Mouse (Mus musculus) heart, postnatal 0 days (tissue): ENCODE data around the gene Dkkl1. TPM values are rescaled to one million over a fixed set of nuclear protein-coding genes. Genes with fewer than 3 reads are reported as not detected.
A peak's percentile ranks its signal among the peaks of the same experiment; 100 is the strongest.

ENCODE experiments used
- ATAC-seq: fragments of 200-750 bp; cut with Nextera tagmentation; 2 replicates; pipeline ENCODE4 v1.8.0; 2017; ENCODE audit warnings: low read depth, moderate number of reproducible peaks, moderate library complexity; ENCODE audit not compliant: insufficient read depth
- DNase-seq: peaks from one replicate; pipeline ENCODE4 v3.0.0-alpha.2; 2016; ENCODE audit warnings: low spot score
- H3K27ac ChIP-seq: fragments of 300-500 bp; sonication (generic); 2 replicates; pipeline ENCODE4 v1.5.1; 2014; ENCODE audit warnings: low read depth, mild to moderate bottlenecking
- H3K27me3 ChIP-seq: fragments of 300-500 bp; sonication (generic); 2 replicates; pipeline ENCODE4 v1.6.1; 2014; ENCODE audit warnings: low read length, mixed read lengths; ENCODE audit not compliant: control insufficient read depth, insufficient read depth
- H3K36me3 ChIP-seq: fragments of 300-500 bp; sonication (generic); replicated peaks from 2 replicates; pipeline ENCODE4 v1.6.1; 2014; ENCODE audit warnings: low read length, mixed read lengths; ENCODE audit not compliant: control insufficient read depth, insufficient read depth
- H3K4me1 ChIP-seq: fragments of 300-500 bp; sonication (generic); 2 replicates; pipeline ENCODE4 v1.6.1; 2014; ENCODE audit warnings: antibody characterized with exemption; ENCODE audit not compliant: control insufficient read depth, insufficient read depth
- H3K4me2 ChIP-seq: fragments of 300-500 bp; sonication (generic); 2 replicates; pipeline ENCODE4 v1.6.1; 2014; ENCODE audit warnings: low read depth, mild to moderate bottlenecking, low read length, moderate library complexity
- H3K4me3 ChIP-seq: fragments of 300-500 bp; sonication (generic); 2 replicates; pipeline ENCODE4 v1.5.1; 2014; ENCODE audit warnings: low read depth, low read length
- H3K9ac ChIP-seq: fragments of 300-500 bp; sonication (generic); replicated peaks from 2 replicates; pipeline ENCODE4 v1.6.1; 2014; ENCODE audit warnings: low read depth, low read length, mixed read lengths
- H3K9me3 ChIP-seq: fragments of 300-500 bp; sonication (generic); replicated peaks from 2 replicates; pipeline ENCODE4 v1.6.1; 2016; ENCODE audit warnings: low read length; ENCODE audit not compliant: control insufficient read depth
- CTCF ChIP-seq: IDR thresholded peaks from 2 replicates; pipeline ENCODE4 v1.5.1; 2016; ENCODE audit warnings: antibody characterized with exemption, control low read depth, low read depth
- EP300 ChIP-seq: IDR thresholded peaks from 2 replicates; pipeline ENCODE4 v1.6.1; 2016; ENCODE audit warnings: antibody characterized with exemption, low read depth
- WGBS: fragments of 180-500 bp; shearing (Covaris S2); extraction: QIAGEN DNeasy Blood & Tissue Kit; methylation state at CpG from one replicate; pipeline ENCODE4 v1.1.7; 2014; 5-methylcytosine and 5-hydroxymethylcytosine counted together
- polyA plus RNA-seq: library from polyadenylated mRNA; unstranded; fragments of >200 nt; fragmentation: Nextera tagmentation; extraction: Ambion mirVana; gene quantifications from 2 replicates; pipeline ENCODE4 v1.2.1, GENCODE M21; 2015
- total RNA-seq: library from RNA; depleted of rRNA; stranded (reverse); fragments of >200 nt; gene quantifications from 2 replicates; pipeline ENCODE4 v1.2.3, GENCODE M21; 2014; ENCODE audit warnings: low replicate concordance

Gene Dkkl1
- total and polyA plus RNA-seq, 2 experiments from 2014 or later = not detected

DNA sequence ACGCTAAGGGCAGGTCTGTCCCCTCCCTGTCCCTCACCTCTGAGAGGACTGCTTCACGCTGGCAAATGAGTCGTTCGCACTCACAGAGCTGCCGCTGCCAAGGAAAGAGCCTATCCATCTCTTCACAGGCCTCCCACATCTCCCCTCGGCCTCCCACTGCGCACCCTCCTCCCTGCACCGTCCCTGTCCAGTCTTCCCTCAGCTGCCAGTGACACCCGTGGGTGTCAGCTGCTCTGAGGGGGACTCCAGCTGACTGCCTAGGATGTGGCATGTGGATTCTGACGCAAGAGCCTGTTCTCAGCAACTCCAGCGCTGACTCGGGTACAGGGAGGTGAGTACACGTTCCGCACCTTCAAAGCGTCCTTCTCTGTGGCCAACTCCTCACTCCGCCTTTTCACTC is 22.3 kb downstream of the Dkkl1 start:
- H3K9me3 ChIP-seq = no peaks in the 10 kb centered on the region
- 51% methylated on average over 16 of the region's 16 CpGs for WGBS
- no peak overlapping the region for H3K4me2 ChIP-seq
- no peak overlapping the region for H3K4me3 ChIP-seq
- DNase-seq (no peak), ATAC-seq (no peak)
- peaks cover 45% of the 10 kb centered on the region for H3K27me3 ChIP-seq
- H3K4me1 ChIP-seq = no peaks in the 10 kb centered on the region
- no peak overlapping the region for H3K27ac ChIP-seq
- no peaks in the 10 kb centered on the region for H3K36me3 ChIP-seq
- TF ChIP-seq EP300 = no peak
- TF ChIP-seq CTCF = no peak
- H3K9ac ChIP-seq = no peak overlapping the region

DNA sequence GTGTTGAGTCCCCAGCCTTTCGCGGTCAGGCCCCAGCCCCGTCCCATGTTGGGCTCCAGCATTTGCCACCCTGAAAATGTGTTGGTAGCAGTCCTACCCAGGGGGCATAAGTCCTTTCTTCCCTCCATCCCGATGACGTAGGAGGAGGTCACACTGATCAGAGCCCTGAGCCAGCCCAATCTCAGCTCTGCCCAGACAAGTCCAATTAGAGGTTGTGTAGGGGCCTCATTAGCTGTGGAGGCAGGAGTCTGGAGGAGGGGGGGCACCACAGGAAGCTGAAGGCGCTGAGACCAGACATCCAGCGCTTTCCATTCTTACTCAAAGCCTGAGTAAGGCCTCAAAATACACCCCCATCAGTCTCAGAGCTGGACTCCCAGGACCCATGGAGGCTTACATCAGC is 26.0 kb downstream of the Dkkl1 start:
- Histone ChIP-seq H3K27ac (no peak overlapping the region), H3K27me3 (peaks cover 82% of the 10 kb centered on the region), H3K9me3 (no peaks in the 10 kb centered on the region), H3K4me1 (0 out of 2 replicates have a peak, but pooled peaks cover 7% of the 10 kb centered on the region), H3K9ac (no peak overlapping the region), H3K36me3 (no peaks in the 10 kb centered on the region), H3K4me3 (no peak overlapping the region), H3K4me2 (no peak overlapping the region)
- ATAC-seq (no peak), DNase-seq (no peak)
- WGBS = 69% methylated on average over 7 of the region's 7 CpGs
- TF ChIP-seq EP300 (no peak), CTCF (no peak)

DNA sequence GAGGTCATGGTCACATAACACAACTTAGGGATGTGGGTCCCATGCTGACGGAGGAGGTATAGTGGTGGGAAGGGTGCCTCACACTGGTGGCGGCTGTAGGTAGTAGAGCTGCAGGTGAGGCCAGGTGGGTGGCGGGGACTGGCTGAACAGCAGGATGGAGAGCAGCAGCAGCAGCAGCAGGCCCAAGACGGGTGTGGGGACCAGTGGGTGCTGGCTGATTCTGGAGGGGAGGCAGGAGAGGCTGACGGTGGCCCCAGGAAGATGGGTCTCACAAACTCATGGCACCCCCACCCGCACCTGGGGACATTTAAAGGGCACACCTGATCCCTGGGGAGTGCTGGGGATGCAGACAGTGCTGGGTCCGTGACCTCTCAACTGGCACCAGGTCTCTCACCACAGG is 28.3 kb downstream of the Dkkl1 start:
- 68% methylated on average over 7 of the region's 7 CpGs for WGBS
- no peak for ATAC-seq
- H3K36me3 ChIP-seq = no peaks in the 10 kb centered on the region
- TF ChIP-seq EP300 = no peak
- no peak for TF ChIP-seq CTCF
- H3K9ac ChIP-seq = no peak overlapping the region
- no peak overlapping the region for H3K4me2 ChIP-seq
- H3K27me3 ChIP-seq = peaks cover 92% of the 10 kb centered on the region
- no peaks in the 10 kb centered on the region for H3K9me3 ChIP-seq
- no peak for DNase-seq
- H3K27ac ChIP-seq = no peak overlapping the region
- H3K4me1 ChIP-seq = 0 out of 2 replicates have a peak, but pooled peaks cover 7% of the 10 kb centered on the region
- no peak overlapping the region for H3K4me3 ChIP-seq

DNA sequence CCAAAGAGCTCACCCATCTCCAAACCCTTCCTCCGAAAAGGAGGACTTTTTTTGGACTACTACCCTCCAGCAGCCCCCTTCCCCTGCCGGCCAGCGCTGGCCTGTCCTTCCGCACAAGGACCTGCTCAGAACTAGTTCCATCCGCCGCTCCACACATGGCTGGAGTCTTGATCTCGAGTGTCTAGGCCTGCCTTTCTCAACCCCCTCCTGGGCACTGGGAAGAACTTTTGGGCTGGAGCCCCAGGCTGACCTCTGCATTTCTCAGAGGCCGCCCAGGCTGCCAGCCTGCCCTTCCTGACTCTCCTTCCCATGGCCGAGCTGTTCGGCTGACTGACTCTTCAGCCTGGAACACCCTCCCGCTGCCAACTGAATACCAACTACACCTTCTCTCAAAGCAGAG is 29.3 kb downstream of the Dkkl1 start:
- Histone ChIP-seq H3K4me3 (peak overlapping the region; percentile 31), H3K4me2 (peak overlapping the region; percentile 60), H3K27me3 (peaks cover 98% of the 10 kb centered on the region), H3K27ac (no peak overlapping the region), H3K9ac (no peak overlapping the region), H3K9me3 (no peaks in the 10 kb centered on the region), H3K36me3 (no peaks in the 10 kb centered on the region), H3K4me1 (0 out of 2 replicates have a peak, but pooled peaks cover 7% of the 10 kb centered on the region)
- DNase-seq = no peak
- no peak for TF ChIP-seq CTCF
- TF ChIP-seq EP300 = no peak
- WGBS = 9% methylated on average over 11 of the region's 11 CpGs
- ATAC-seq = peak; percentile 18; the same call in 1 of the 2 replicates

DNA sequence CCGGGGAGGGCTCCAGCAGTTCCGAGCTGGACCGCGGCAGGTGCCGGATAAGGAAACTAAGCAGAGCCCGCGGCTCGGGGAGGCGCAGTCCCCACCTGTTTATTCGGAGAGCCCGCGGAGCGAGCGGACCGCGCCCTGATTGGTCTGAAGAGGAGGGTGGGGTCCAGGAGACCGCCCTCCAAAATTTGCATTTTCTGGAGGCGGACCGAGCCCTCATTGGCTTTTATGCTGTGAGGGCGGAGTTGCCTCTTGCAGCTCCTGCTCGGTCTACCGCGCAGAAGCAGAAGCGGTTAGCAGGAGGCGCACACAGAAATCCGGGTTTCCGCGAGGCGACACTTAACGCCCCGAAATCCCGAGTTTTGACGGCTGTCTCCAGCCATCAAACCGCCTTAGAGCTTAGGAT is 29.7 kb downstream of the Dkkl1 start:
- Histone ChIP-seq H3K4me3 (peak overlapping the region; percentile 31), H3K4me1 (0 out of 2 replicates have a peak, but pooled peaks cover 7% of the 10 kb centered on the region), H3K9me3 (no peaks in the 10 kb centered on the region), H3K9ac (no peak overlapping the region), H3K27me3 (peaks cover 99% of the 10 kb centered on the region), H3K36me3 (no peaks in the 10 kb centered on the region), H3K27ac (no peak overlapping the region), H3K4me2 (peak overlapping the region; percentile 60)
- no peak for TF ChIP-seq EP300
- ATAC-seq (peak; percentile 92), DNase-seq (peak; percentile 88)
- WGBS = under 1% methylated on average over 34 of the region's 34 CpGs

- DNase-seq = no peak
- no peak for ATAC-seq
- Histone ChIP-seq H3K9me3 (no peaks in the 10 kb centered on the region), H3K27me3 (peaks cover 99% of the 10 kb centered on the region), H3K27ac (no peak overlapping the region), H3K9ac (no peak overlapping the region), H3K4me1 (0 out of 2 replicates have a peak, but pooled peaks cover 7% of the 10 kb centered on the region), H3K36me3 (no peaks in the 10 kb centered on the region), H3K4me2 (peak overlapping the region; percentile 60), H3K4me3 (peak overlapping the region; percentile 31)
- WGBS = 5% methylated on average over 35 of the region's 35 CpGs
- no peak for TF ChIP-seq CTCF
- TF ChIP-seq EP300 = no peak
Measured at GRCm38 (mm10) chr7:45181540-45181939, 30.4 kb downstream of the Dkkl1 start.
